Mouse (Mus musculus) telencephalon, adult 2 months (tissue): ENCODE measurements around the gene Gadd45a.
"Not testable (repeated sequence)": the region's sequence is repeated elsewhere in the genome, so short reads cannot be mapped to it uniquely, and the experiment has no call there.

Source experiments
- DNase-seq: peaks from one replicate; pipeline ENCODE4 v3.0.0-alpha.2; 2011; ENCODE audit warnings: low read depth, low spot score

The Gadd45a gene

DNA sequence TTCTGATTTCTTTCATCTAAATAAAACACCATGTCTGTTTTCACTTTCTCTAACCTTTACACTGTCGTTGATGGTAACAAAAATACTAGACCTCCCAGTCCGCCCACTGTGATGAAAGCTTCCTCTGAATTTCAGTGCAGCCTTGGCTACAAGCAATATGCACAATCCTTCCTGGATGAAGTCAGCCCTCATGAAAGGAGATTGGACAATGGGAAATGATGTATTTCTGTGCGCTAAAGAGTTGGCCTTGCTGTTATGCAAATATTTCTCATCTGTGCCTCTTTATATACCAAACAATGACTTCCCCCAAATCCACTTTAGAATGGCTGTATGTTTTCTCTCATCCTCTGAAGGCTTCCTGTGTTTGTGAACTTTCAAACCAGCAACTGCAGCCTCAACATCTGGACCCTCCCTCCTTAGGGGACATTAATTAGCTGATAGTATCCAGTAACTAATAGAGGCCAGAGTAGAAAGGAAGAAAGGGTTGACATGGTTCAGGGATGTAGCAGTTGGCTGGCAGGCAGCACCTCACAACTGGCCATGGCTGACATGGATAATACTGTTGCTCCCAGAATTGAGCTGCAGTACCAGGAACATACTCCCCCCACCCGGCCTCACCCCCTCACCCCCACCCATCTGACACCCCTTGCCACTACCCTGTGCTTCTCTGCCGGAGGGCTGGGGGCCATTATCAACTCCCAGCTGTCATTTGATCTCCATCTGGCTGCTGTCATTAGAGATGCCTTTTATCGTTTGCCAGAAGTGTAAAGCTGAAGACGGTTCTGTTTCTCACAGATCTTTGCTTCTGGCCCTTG lies 11.8 kb upstream of the Gadd45a start:
- DNase-seq, result no peak

GRCm38 (mm10) chr6:67048052-67048691 lies 10.9 kb upstream of the Gadd45a start:
- no peak for DNase-seq

DNA sequence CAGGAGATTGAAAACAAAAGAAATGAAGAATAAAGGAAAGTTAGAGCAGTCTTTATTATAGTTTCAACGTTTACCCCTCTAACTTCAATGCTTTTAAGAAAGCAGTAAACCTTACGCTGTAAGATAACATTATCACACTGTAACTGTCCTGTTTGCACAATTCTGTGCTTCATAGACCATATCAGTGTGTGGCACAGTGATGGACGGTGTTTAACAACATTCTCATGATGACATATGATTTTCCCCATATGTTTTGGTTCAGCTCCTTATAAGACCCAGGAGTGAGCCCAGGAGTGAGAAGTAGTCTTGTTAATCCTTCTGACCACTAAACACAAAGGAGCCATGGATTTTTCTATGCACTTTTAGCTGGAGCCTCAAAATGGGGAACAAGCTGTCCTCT lies 9.7 kb upstream of the Gadd45a start:
- no peak for DNase-seq

GRCm38 (mm10) chr6:67045424-67045823 lies 8.2 kb upstream of the Gadd45a start:
- no peak for DNase-seq

GRCm38 (mm10) chr6:67040904-67041410 lies 3.7 kb upstream of the Gadd45a start:
- DNase-seq, result no peak

GRCm38 (mm10) chr6:67038964-67039363 lies 1.7 kb upstream of the Gadd45a start:
- no peak for DNase-seq

GRCm38 (mm10) chr6:67036356-67036811 lies 873 bp downstream of the Gadd45a start:
- DNase-seq, result peak; percentile 58

DNA sequence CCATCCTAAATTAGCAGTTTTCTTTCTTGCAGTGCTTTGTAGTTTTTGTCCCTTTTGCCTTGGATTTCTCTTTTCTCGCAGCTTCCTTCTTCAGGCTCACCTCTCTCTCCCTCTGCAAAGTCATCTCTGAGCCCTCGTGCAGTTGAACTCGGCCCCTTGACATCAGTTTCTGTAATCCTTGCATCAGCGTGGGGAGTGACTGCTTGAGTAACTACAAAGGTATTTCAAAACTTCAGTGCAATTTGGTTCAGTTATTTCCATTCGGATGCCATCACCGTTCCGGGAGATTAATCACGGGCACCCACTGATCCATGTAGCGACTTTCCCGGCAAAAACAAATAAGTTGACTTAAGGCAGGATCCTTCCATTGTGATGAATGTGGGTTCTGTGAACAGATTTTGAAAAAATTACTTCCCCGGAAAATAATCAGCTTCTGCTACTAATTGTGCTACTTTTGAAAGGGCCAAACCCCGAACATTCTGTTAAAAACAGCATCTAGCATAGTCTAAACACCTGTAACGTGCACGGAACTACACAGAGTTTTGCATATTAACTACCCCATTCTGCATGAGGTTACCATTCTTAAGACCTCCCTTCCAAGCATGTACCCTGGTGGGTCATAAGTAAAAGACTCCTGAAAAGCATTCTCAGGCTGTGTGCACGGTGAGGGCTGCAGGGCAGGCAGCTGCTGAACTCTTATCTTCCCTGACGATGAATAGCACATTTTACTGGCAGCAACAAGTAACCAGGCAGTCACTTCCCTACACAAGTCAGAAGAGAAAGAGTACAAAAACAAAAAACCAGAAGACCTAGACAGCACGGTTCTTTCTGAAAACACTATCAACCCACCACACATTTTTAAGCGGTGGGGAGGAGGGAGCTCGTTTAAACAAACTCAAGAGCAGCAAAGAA lies 1.6 kb downstream of the Gadd45a start:
- DNase-seq, result no peak

DNA sequence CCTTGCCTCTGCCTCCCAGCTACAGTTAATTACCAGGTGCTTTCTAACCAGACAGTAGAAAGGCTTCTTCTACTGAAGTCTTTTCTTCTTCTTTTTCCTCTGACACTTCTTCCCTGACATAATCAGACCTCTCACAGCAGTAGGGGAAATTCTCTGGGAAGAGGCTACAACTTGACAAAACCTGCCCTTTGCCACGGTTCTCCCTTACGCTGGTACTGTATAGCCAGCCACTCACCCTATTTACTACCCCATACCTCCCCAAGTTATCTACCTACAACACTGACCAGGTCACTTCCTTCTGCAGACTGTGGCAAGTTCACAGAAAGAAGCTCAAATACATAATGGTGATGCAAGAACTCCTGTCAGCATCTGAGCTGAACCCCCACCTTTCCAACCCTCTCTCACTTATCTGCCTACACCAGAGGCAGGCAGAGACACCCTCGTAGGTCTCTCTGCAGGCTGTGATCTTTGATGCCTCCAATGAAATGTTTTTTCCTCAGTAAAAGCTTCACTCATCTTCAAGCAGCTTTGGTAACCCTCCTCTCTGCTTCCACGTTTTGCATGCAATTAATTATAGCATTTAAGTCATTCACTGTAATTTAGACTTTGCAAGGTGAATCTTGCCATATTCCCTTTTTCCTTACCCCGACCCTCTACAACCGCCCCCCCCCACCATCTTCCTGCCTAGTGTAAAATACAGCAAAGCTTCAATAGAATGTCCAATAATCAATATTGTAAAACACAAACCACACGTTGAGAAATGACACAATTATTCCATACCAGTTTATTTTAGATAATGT lies 2.7 kb downstream of the Gadd45a start:
- DNase-seq, result no peak

DNA sequence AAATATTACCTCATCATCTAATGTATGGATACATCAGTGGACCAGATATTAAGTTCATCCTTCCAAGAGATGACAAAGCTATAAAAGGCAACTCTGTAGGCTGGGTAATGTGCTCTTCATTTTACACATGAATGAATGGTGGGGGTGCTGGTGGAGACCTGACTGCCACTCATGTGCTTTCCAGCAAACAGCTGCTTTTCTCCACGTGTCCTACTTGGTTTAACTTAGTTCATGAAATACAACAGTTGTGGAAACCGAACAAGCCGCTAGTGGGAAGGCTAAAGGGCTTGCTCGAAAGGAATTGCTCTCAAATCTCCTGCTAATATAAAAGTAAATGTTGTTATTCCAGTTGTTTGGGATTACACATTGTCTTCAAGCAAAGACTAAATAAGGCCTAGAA lies 3.7 kb downstream of the Gadd45a start:
- DNase-seq, result no peak

GRCm38 (mm10) chr6:67032972-67033371 lies 4.3 kb downstream of the Gadd45a start:
- not testable (repeated sequence) for DNase-seq

- DNase-seq, result not testable (repeated sequence)
Observed at GRCm38 (mm10) chr6:67032551-67032950, 4.7 kb downstream of the Gadd45a start.

GRCm38 (mm10) chr6:67030846-67031245 lies 6.4 kb downstream of the Gadd45a start:
- DNase-seq, result no peak

DNA sequence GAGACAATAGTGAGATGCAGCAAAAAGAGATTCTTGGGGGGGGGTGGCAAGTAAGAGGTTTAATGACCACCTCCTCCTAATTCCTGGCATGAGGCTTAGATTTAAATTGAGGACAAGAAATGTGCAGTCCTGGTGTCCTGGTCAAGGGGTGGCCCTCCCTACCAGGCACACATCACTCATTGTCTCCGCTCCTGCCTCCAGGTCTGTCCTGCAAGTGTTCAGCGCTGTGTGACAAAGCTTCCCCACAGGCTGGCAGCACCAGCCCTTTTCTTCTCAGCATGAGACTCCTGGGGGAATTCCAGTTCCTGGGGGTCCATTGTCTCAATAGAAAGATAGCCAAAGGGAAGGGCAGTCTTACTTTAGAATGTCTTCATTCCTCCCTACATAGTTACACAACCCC lies 6.8 kb downstream of the Gadd45a start:
- DNase-seq, result no peak

DNA sequence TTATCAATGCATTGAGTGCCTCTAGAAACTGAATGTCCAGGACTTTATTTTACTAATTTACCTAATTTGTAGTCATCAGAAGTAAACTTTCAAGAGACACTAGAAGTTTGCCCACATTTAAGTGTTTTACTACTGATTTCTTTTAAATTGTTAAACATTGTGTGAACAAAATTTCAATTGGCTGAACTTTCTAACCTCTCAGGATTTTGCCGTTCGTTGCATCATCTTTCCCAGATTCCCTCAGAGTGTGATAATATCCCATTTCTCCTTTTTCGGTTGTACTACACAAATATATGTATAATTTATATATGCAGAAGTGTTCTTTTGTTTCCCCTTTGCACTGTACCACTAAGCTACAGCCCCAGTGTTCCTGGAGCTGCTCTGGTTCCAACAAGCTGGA lies 7.3 kb downstream of the Gadd45a start:
- DNase-seq, result no peak

DNA sequence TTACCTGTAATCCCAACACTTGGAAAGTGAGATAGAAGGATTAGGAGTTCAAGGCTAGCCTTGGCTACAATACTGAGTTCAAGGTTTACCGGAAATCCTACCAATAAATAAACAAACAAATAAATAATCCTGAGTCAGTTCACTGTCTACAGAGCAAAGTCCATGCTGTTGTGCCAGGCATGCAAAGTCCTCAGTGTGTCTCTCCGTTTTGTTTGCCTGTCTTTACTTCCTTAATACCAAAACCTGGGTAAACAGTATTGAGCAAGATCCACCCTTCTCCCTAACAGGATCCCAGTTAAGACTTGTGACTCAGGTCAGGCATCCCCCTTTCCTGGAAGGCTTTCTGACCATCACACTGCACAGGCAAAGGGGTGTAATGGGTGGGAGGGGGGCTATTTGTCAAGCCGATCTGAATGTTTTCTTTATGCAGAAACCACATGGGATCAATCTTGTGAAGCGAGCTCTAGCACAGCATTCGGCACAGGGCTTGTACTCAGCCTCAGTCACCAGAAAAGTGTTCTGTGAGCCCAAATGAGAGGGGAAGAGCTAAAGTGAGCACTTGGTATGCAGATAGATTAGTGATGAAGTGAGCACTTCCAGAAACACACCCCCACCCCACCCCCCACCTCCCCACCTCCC lies 7.8 kb downstream of the Gadd45a start:
- no peak for DNase-seq

GRCm38 (mm10) chr6:67027438-67028142 lies 9.7 kb downstream of the Gadd45a start:
- no peak for DNase-seq

DNA sequence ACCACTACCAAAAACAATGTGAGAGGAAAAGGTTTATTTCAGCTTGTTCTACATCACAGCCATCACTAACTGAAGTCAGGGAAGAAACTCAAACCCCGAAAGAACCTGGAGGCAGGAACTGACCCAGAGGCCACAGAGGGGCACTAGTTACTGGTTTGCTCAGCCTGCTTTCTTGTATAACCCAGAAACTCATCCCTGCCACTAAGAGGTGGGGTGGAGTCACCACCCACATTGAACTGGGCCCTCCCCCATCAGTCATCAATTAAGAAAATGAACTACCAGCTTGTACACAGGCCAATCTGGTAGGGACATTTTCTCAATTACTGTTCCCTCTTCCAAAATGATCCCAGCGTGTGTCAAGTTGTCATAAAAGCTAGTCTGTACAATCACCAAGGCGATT lies 10.6 kb downstream of the Gadd45a start:
- DNase-seq, result no peak

DNA sequence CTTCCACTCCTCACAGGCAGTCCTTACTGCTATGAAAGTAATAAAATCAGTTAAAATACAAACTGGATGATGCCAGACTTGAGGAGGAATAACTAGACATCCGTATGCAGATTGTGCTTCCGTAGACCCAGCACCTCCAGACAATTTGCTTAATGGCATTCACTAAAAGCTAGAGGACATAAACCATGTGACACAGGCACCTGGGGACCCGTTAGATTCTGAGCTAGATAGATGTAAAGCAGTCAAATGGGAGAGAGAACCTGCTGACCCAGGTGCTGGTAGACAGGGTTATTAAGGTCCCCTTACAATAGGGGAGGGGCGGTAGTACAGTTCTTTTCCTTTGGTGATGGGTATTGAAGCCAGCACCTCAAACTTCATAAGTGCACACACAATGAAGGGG lies 13.5 kb downstream of the Gadd45a start:
- no peak for DNase-seq

DNA sequence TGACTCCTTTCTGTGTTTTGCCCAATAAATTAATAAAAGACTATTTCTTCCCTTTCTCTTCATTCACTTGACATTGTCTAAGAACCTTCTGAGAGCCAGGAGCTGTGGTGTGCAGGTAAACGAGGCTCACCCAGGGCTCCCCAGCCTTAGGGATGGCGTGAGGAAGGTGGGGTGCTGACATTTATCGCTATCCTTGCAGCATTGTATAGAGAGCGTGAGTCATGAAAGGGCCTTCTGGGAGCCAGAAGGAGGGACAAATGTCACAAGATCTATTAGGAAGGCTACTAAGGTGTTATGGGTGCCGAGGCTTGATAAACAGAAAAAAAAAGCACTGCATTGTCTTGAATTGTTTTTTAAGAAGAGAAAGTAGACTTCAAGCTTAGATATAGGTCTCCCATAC lies 15.9 kb downstream of the Gadd45a start:
- DNase-seq, result no peak
